Mouse (Mus musculus) retina, postnatal 7 days (tissue): Measurements from ENCODE around the gene Gm10097.

Source experiments
- DNase-seq: peaks from one replicate; pipeline ENCODE4 v3.0.0-alpha.2; 2012; ENCODE audit warnings: low read depth, low spot score

The Gm10097 gene

DNA sequence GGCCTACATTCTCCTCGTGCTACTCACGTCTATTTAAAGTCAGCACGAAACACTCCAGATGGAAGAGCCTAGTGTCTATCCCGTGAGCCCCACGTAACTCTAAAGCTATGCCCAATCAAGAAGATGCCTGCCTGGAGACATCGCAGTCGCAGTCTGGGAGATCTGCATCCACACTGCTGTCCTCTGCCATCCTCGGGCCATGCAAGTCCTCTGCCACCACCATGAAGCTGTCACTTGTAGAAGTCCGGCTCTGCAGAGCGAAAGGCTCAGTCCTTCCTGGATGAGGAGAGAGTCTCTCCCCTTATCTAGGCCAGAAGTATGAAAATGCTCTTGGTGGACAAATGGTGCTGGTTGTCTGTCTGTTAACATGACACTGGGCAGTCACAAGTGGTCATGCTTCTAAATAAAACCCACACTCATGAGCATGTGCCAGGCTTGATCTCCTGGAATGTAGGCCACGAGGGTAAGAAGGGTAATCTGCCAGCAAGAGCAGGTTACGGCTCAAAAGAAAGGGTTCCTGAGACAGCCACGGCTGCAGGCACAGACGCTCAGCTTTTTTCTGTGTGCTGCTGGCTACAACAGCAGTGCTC, at the start of gene Gm10097:
TSS of gene Gm10097 (plus strand) at position 517 of the 590 bp plus-strand sequence.
- DNase-seq = no peak

DNA sequence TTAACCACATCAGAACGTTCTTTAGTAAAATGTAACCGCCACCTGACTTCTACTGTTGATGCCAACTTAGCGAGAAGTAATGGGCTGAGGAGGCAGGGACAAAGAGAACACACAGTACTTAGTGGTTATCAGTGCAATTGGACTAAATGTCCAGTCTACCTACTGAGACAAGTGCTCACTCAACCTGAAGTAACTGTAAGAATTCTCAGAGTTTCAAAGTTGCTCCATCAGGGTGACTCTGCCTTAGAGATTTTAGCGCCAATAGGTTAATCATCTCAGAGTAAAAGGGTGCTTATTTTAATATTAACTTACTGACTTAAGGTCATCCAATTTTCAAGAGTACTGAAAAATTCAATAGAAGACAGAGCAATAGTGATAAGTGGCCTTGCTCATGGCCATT, 43.1 kb upstream of the Gm10097 start:
- DNase-seq = no peak

GRCm38 (mm10) chr10:5027208-5027607, 41.8 kb upstream of the Gm10097 start:
- no peak for DNase-seq

DNA sequence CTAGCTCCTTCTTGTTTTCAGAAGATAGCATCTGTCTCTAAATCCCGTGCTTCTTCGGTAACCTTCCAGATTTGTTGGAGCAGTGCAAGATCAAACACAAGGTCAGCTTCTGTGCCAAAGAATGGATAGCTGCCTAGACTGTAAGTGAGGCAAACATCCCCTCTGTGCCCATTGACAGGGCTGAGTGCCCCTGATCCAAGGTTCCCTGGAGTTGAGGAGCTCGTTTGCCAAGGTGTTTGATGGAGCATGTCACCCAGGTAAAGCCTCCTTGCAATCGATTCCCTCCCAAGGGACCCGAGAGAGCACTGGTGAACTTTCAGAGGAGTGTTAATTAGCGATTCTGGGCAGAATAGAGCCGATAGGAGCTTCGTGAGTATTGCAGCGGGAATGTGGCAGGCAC, 40.7 kb upstream of the Gm10097 start:
- DNase-seq = no peak

GRCm38 (mm10) chr10:5029161-5029560, 39.8 kb upstream of the Gm10097 start:
- DNase-seq = no peak

DNA sequence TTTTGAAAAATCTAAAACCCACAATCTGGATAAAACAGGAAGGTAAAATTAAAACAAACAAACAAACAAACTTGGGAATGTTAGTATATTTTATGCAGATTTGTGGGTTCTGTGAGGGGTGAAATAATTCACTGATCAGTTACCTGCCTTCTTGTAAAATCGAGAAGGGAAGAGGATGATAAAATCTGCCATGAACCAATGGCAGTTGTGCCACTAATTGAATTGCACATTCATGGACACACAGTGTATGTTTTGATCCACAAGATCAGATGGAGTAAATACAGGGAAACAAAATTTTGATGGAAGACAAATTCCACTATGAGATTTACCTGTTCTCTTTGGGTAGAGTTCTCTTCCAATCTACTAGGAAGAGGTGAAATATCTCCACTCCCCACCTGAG, 39.1 kb upstream of the Gm10097 start:
- no peak for DNase-seq

DNA sequence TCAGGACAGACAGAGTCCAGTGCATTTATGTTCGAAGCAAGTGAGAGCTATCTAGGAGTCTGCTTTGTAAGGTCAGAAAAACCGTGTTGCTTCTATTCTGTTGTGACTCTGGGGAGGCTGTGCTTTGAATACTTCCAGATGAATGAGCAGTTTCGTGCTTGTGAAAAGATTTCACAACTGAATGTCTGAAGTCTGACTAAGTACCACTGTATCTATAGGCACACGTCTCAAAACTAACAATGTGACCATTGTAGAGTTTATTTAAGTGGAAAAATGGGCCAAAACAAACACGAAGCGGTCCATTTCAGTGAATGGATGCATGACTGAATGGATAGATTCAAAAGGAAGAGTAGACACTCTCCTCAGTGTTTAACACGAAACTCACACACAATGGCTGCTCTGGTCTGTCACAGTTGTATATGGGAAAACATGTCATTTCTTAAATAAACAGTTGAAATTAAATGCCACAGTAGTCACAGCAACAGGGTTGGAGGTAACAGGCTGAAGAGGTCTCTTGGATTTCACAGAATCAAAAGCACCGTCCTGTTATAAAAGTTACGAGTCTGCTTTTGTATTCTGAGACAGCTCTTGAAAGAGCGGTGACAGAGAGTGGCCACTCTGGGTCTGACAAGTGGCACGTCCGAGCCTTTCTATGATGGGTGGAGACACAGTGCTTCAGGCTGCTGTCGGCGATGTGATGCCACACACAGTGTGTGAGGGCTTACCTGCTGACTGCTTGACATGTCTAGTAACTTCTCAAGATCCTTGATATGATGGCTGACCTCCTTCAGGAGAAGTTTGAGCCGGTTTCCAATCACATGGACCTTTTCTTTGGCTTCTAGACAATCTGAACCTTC, 36.6 kb upstream of the Gm10097 start:
- DNase-seq = no peak

GRCm38 (mm10) chr10:5041254-5041653, 27.7 kb upstream of the Gm10097 start:
- DNase-seq = no peak

DNA sequence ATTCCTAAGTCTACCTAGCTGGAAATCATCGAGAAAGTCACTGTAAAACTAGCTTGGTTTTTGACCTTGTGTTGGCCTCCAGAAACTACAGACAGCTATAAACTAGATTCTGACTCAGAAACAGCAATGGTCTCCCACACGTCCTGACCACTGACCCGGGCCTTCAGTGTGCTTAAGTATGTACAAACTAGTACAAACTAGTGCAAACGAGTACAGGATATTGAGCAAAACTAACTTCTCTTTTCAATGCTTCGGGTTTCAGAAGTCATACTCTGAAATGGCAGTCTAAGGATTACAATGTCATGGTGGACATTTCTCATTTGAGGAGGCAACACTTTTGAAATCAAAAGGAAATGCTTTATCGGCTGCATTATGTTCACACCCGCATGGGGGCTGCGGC, 24.5 kb upstream of the Gm10097 start:
- no peak for DNase-seq

DNA sequence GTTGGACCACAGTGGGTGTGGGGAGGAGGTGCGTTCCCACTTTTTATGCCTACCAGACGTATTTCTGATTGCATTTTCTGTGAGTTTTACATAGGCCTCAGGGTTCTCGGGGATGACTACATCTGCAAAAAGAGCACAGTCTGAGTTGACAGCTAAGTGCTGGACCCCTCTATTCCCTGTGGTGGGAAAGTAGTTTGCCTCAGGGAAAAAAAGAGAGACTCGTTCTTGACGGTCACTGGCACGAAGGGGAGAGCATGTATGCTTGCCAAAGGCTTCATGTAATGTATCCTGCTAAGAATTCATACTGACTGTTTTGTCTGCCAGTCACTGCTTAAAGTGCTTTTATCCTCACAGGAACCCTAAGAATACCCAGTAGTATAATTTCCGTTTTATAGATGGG, 23.8 kb upstream of the Gm10097 start:
- DNase-seq = no peak

- DNase-seq = no peak
These were observed 23.3 kb upstream of the Gm10097 start for GRCm38 (mm10) chr10:5045671-5046070.

DNA sequence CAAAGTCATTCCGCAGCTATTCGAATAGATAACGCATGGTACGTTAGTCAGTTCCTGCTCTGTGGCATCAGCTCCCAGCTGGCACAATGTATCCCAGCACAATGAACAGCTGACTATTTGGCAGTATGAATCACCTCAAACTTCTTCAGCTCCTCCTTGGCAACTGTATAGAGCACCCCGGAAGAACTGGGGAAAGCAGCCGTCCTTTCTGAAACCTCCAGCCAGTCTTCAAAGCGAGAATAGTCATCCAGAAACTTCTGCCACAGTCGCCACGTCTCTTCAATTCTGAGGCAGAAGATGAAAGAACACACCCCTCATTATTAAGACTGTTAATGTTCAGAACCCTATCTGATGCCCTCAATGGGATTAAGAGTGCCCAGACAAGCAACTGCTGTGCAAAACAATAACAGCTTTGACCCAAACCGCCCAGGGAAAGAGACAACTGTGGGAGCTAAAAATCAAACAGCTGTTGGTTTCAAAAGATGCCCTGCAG, 12.7 kb upstream of the Gm10097 start:
- no peak for DNase-seq

GRCm38 (mm10) chr10:5056940-5057339, 12.1 kb upstream of the Gm10097 start:
- DNase-seq = no peak

- no peak for DNase-seq
These were observed 11.3 kb upstream of the Gm10097 start for GRCm38 (mm10) chr10:5057661-5058060.

DNA sequence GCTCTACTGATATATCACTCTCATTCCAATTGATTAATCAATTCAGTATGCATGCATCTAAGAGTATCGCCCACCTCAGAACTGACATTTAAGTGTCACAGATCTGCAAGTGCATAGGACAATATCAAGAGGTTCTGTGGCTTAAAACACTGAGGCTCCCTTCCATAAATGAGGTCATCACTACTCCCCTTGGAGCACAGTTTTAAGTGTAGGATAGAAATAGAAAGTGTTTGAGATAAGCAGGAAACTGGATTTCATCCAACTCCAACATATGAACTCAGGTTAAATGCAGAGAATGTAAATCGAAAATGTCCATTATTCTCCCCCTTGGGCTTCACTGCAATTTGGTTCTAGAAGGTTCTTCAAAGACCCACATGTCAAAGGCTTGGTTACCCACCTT, 10.1 kb upstream of the Gm10097 start:
- DNase-seq = no peak

GRCm38 (mm10) chr10:5059983-5060382, 9.0 kb upstream of the Gm10097 start:
- DNase-seq = no peak

DNA sequence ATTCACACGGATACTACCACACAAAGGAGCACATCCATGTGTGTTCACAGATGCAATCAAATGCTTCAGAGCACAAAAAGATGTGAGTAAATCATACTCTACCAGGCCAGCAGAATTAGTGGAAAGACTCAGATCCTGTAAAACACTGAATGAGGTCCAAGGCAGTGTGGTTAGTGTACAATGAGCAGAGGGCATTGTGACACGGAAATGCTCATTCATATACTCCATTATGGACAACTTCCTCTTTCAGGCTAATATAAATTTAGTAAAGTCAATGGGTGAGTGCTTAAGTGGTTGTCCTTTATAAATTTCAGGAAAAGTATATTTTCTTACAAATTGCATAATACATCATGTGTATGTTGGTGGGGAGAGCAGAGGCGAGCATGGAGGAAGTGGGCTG, 1.9 kb upstream of the Gm10097 start:
- DNase-seq = no peak

- DNase-seq = no peak
These were observed 1.4 kb downstream of the Gm10097 start for GRCm38 (mm10) chr10:5070168-5070940.

- DNase-seq = no peak
These were observed 1.9 kb downstream of the Gm10097 start for GRCm38 (mm10) chr10:5070941-5071231.

- DNase-seq = no peak
These were observed 3.1 kb downstream of the Gm10097 start for GRCm38 (mm10) chr10:5072054-5072453.

- no peak for DNase-seq
These were observed 6.7 kb downstream of the Gm10097 start for GRCm38 (mm10) chr10:5075724-5076123.

GRCm38 (mm10) chr10:5079945-5080468, 11.0 kb downstream of the Gm10097 start:
- no peak for DNase-seq
